Mouse (Mus musculus): ENCODE measurements around the gene Scrn1. TPM values are rescaled to one million over a fixed set of nuclear protein-coding genes. Genes with fewer than 3 reads are reported as not detected.

Gene Scrn1
- total RNA-seq, 2 experiments from 2014 or later = 0.05 TPM; not detected in 1

- ATAC-seq (replicated peaks; ENCODE audit: poor library complexity) = 0 out of 2 replicates have a peak, but pooled peaks have one; percentile 42
These were observed 30.8 kb downstream of the Scrn1 start for GRCm38 (mm10) chr6:54535485-54535884.

GRCm38 (mm10) chr6:54531048-54531481, 35.2 kb downstream of the Scrn1 start:
- no peak for ATAC-seq (replicated peaks; ENCODE audit: poor library complexity)

- no peak for ATAC-seq (replicated peaks; ENCODE audit: poor library complexity)
These were observed 36.1 kb downstream of the Scrn1 start for GRCm38 (mm10) chr6:54530182-54530581.

GRCm38 (mm10) chr6:54528666-54529065, 37.6 kb downstream of the Scrn1 start:
- ATAC-seq (replicated peaks; ENCODE audit: poor library complexity) = peak; percentile 98

- ATAC-seq (replicated peaks; ENCODE audit: poor library complexity) = no peak
These were observed 47.5 kb downstream of the Scrn1 start for GRCm38 (mm10) chr6:54518758-54519157.

GRCm38 (mm10) chr6:54516512-54517134, 49.7 kb downstream of the Scrn1 start:
- ATAC-seq (replicated peaks; ENCODE audit: poor library complexity) = no peak

- ATAC-seq (replicated peaks; ENCODE audit: poor library complexity) = no peak
These were observed 54.0 kb downstream of the Scrn1 start for GRCm38 (mm10) chr6:54512256-54512655.

GRCm38 (mm10) chr6:54509264-54509663, 57.0 kb downstream of the Scrn1 start:
- no peak for ATAC-seq (replicated peaks; ENCODE audit: poor library complexity)

GRCm38 (mm10) chr6:54508256-54508793, 58.0 kb downstream of the Scrn1 start:
- ATAC-seq (replicated peaks; ENCODE audit: poor library complexity) = no peak

GRCm38 (mm10) chr6:54507808-54508207, 58.5 kb downstream of the Scrn1 start:
- ATAC-seq (replicated peaks; ENCODE audit: poor library complexity) = no peak

GRCm38 (mm10) chr6:54507002-54507401, 59.3 kb downstream of the Scrn1 start:
- peak; percentile 61; the same call in 1 of the 2 replicates for ATAC-seq (replicated peaks; ENCODE audit: poor library complexity)

GRCm38 (mm10) chr6:54506318-54506717, 60.0 kb downstream of the Scrn1 start:
- ATAC-seq (replicated peaks; ENCODE audit: poor library complexity) = no peak

GRCm38 (mm10) chr6:54502661-54503115, 63.6 kb downstream of the Scrn1 start:
- no peak for ATAC-seq (replicated peaks; ENCODE audit: poor library complexity)

GRCm38 (mm10) chr6:54496214-54496613, 70.1 kb downstream of the Scrn1 start:
- ATAC-seq (replicated peaks; ENCODE audit: poor library complexity) = no peak

GRCm38 (mm10) chr6:54494612-54495398, 71.5 kb downstream of the Scrn1 start:
- ATAC-seq (replicated peaks; ENCODE audit: poor library complexity) = no peak

GRCm38 (mm10) chr6:54494097-54494496, 72.2 kb downstream of the Scrn1 start:
- ATAC-seq (replicated peaks; ENCODE audit: poor library complexity) = no peak

- no peak for ATAC-seq (replicated peaks; ENCODE audit: poor library complexity)
These were observed 75.2 kb downstream of the Scrn1 start for GRCm38 (mm10) chr6:54491074-54491473.

- no peak for ATAC-seq (replicated peaks; ENCODE audit: poor library complexity)
These were observed 80.2 kb downstream of the Scrn1 start for GRCm38 (mm10) chr6:54485973-54486569.

- no peak for ATAC-seq (replicated peaks; ENCODE audit: poor library complexity)
These were observed 80.8 kb downstream of the Scrn1 start for GRCm38 (mm10) chr6:54485435-54485901.

- no peak for ATAC-seq (replicated peaks; ENCODE audit: poor library complexity)
These were observed 81.3 kb downstream of the Scrn1 start for GRCm38 (mm10) chr6:54485000-54485399.

GRCm38 (mm10) chr6:54481390-54482112, 84.7 kb downstream of the Scrn1 start:
- ATAC-seq (replicated peaks; ENCODE audit: poor library complexity) = no peak

Data from megakaryocyte progenitor cell, adult 5-6 weeks (primary cell).